Mouse (Mus musculus): ENCODE measurements around the gene Myl10.
"Not testable (repeated sequence)": the region's sequence is repeated elsewhere in the genome, so short reads cannot be mapped to it uniquely, and the experiment has no call there.

Gene Myl10

GRCm38 (mm10) chr5:136692784-136693183 is at the start of gene Myl10:
TSS of gene Myl10 (plus strand) at chr5:136693146.
- DNase-seq (ENCODE audit: low spot score in 2 of 2): no peak

GRCm38 (mm10) chr5:136646731-136647328 is 46.1 kb upstream of the Myl10 start:
- no peak for DNase-seq (ENCODE audit: low spot score in 2 of 2)

- DNase-seq (ENCODE audit: low spot score in 2 of 2): no peak
Observed at GRCm38 (mm10) chr5:136649071-136649470, 43.9 kb upstream of the Myl10 start.

- no peak for DNase-seq (ENCODE audit: low spot score in 2 of 2)
Observed at GRCm38 (mm10) chr5:136649655-136650054, 43.3 kb upstream of the Myl10 start.

DNA sequence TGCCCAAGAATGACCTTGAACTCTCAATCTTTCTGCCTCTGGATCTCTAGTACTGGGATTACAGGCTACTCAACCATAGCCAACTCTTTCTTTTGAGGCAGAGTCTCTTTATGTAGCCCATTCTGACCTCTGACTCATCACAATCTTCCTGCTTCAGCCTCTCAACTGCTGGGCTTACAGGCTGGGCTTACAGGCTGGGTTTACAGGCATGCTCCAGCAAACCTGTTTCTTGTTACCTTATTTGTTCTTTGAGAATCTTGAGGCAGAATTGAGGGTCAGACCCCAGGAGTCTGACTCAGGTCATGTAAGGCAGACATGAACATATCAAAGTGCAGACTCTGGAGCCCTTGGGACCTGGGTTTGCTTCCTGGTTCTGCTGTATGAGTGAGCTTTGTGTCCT is 38.5 kb upstream of the Myl10 start:
- no peak for DNase-seq (ENCODE audit: low spot score in 2 of 2)

DNA sequence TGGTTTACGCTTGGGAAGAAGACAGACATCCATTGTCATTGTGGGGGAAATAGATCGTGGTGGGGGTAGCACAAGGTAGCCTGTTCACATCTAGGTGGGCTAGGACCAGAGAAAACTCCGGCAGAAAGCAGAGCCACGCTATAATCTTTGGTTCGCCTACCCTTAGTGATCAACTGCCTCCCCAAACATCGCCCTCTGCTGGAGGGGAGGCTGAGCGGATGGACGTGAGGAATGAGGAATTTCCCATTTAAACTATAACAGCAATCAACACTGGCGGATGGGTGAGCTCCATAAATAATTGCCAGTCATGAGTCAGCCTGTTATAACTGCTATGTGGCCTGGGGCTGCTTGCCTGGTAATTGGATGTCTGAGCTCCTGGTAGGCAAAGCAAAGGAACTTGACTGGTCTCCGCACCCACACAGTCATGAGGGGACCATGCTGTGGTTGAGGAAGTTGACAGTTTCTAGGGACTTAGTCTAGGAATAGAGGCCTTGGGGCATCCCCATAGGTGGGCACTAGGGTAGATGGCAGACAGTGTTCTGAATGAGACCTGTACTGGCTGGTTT is 36.0 kb upstream of the Myl10 start:
- DNase-seq (ENCODE audit: low spot score in 2 of 2): no peak

DNA sequence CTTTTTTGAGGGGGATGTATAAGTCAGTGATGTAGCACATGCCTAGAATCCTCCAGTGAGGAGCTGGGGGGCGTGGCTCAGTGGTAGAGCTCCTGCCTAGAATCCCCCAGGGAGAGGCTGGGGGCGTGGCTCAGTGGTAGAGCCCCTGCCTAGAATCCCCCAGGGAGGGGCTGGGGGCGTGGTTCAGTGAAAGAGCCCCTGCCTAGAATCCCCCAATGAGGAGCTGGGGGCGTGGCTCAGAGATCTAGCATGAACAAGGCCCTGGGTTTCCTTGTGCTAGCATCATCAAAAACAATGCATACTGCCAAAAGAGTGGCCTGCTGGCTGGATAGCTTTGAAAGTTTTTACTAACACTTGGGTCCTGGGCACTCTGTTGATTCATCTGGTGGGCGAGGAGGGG is 32.2 kb upstream of the Myl10 start:
- not testable (repeated sequence) for DNase-seq (ENCODE audit: low spot score in 2 of 2)

- no peak for DNase-seq (ENCODE audit: low spot score in 2 of 2)
Observed at GRCm38 (mm10) chr5:136662281-136662680, 30.7 kb upstream of the Myl10 start.

GRCm38 (mm10) chr5:136662822-136663221 is 30.1 kb upstream of the Myl10 start:
- DNase-seq (ENCODE audit: low spot score in 2 of 2): no peak

GRCm38 (mm10) chr5:136664497-136664896 is 28.4 kb upstream of the Myl10 start:
- DNase-seq (ENCODE audit: low spot score in 2 of 2): peak; percentile 74 to 81

DNA sequence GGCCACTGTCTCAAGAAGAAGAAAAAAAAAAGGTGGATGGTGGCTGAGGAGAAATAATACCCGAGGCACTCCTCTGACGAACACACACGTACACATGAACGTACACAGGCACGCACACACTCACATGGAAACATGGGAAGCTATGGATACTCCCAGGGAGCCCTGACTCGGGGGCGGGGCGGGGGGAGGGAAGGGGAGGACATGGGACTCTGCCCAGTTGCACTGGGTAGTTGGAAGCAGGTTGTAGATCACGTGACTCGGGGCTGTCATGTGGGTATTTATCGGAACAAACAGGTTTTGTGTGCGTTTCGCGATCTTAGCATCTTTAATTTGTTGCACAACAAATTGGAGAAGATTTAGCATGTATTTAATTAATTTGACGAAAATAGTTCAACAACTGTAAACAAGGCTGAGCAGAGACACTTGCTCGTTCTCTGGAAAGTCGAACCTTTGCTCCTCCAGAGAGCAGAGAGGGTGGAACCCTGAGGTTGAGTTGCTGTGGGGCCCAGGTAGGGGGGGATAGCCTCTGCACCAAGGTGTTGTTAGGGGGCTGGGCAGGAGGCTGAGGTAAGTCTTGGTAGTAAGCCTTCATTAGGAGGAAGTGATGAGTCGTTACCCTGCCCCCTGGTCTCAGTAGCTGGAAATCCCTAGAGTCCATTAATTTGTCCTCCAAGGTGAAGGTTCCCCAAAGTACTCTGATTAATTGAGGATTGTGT is 16.5 kb upstream of the Myl10 start:
- no peak for DNase-seq (ENCODE audit: low spot score in 2 of 2)

GRCm38 (mm10) chr5:136678840-136679348 is 14.1 kb upstream of the Myl10 start:
- DNase-seq (ENCODE audit: low spot score in 2 of 2): no peak

DNA sequence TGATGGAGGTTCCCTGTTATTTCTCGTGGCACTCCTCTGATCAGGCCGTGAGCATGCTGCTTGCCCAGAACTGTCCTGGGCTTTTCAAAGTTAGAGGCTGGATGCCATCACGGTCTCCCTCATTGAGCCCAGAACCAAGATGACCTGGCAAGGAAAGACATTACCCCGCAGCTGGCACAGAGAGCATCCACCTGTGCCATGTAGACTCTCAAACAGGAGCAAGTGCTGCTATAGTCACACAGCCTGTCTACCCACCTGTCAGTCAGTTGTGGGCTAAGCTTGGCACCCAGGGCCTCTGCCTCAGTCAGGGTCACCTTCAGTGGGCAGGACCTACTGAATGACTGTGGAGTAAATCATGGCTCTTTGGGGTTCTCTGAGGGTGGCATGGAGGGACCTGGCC is 6.6 kb upstream of the Myl10 start:
- DNase-seq (ENCODE audit: low spot score in 2 of 2): no peak

- DNase-seq (ENCODE audit: low spot score in 2 of 2): no peak
Observed at GRCm38 (mm10) chr5:136687561-136687960, 5.4 kb upstream of the Myl10 start.

GRCm38 (mm10) chr5:136688841-136689240 is 4.1 kb upstream of the Myl10 start:
- no peak for DNase-seq (ENCODE audit: low spot score in 2 of 2)

- no peak for DNase-seq (ENCODE audit: low spot score in 2 of 2)
Observed at GRCm38 (mm10) chr5:136691170-136691569, 1.8 kb upstream of the Myl10 start.

- no peak for DNase-seq (ENCODE audit: low spot score in 2 of 2)
Observed at GRCm38 (mm10) chr5:136693418-136693817, 472 bp downstream of the Myl10 start.

DNA sequence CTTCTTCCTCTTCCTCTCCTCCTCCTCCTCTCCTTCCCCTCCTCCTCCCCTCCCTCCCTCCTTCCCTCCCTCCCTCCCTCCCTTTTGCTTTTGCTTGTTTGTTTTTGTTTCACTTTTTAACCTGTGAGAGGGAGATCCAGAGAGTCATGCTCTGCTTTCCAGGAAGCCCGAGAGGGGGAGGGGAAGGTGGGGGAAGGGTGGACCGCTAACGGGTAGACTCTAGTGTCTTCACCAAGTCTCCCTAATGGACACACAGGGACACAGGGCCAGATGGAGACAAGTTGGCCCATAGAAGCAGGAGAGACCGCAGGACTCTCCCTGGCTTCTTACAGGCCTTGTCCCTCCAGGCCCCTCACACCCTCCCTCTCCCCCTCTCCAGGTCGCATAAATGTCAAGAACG is 2.0 kb downstream of the Myl10 start:
- no peak for DNase-seq (ENCODE audit: low spot score in 2 of 2)

GRCm38 (mm10) chr5:136696516-136696915 is 3.6 kb downstream of the Myl10 start:
- no peak for DNase-seq (ENCODE audit: low spot score in 2 of 2)

DNA sequence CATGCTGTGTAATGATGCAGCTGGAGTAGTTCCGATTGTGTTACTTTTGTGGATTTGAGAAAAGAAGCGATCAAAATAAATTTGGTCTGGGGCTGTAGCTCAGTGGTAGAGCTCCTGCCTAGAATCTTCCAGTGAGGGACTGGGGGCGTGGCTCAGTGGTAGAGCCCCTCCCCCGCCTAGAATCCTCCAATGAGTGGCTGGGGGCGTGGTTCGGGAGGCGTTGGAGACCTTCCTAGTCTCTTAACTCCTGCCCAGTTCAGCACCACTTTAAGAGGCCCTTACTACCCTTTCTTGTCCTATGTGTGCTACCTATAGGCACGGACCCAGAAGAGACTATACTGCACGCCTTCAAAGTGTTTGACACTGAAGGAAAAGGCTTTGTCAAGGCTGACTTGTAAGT is 4.7 kb downstream of the Myl10 start:
- DNase-seq (ENCODE audit: low spot score in 2 of 2): no peak

DNA sequence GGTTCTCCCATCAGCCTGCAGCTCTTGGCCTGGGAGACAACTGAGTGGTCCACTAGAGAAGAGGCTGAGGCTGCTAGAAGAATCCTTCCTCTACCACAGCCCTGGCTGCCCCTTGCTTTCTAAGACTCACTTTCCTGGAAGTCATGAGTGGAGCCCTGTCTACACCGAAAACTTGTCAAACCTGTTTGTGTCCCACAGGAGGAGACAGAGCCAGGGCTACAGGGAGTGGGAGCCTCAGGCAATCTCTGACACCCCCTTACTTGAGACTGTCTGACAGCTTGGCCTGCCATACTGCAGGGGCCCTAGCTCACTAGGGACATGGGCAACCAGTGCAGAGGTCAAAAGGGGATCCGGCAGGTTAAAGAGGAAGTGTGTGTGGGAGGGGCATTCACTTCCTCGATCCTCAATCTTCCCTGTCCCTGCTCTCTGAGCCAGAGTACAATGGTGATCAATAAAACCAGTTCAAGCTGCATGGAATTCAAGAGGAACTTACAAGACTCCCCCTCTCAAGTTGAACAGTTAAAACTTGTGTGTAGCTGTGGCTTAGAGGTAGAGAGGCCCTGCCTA is 9.3 kb downstream of the Myl10 start:
- no peak for DNase-seq (ENCODE audit: low spot score in 2 of 2)

DNA sequence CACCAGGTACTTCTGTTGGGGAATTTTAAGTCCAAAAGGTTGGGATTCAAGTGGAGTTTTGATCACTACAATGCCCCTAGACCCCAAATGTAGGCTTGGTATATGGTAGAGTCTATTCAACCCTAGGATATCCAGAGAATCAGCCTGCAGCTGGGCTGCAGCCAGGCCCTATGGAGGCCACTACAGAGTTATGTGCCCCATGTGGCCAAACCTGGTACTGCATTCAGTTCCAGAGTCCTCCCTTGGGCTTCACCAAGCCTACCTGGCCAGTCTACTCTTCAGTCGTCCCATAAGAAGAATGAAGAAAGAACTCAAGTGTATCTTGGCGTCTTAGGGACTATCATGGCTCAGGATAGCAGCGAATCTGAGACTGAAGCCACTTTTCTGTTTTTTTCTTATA is 10.8 kb downstream of the Myl10 start:
- DNase-seq (ENCODE audit: low spot score in 2 of 2): peak; percentile 78 to 83

- DNase-seq (ENCODE audit: low spot score in 2 of 2): no peak
Observed at GRCm38 (mm10) chr5:136704151-136704550, 11.2 kb downstream of the Myl10 start.
